Mouse (Mus musculus) layer of hippocampus, adult 9-11 months (tissue): ENCODE data around the gene Kctd8.
A peak's percentile ranks its signal among the peaks of the same experiment; 100 is the strongest.
"Not testable (repeated sequence)": the region's sequence is repeated elsewhere in the genome, so short reads cannot be mapped to it uniquely, and the experiment has no call there.

Experiments
- DNase-seq: peaks from one replicate; pipeline ENCODE4 v3.0.0; 2022

Kctd8 gene

DNA sequence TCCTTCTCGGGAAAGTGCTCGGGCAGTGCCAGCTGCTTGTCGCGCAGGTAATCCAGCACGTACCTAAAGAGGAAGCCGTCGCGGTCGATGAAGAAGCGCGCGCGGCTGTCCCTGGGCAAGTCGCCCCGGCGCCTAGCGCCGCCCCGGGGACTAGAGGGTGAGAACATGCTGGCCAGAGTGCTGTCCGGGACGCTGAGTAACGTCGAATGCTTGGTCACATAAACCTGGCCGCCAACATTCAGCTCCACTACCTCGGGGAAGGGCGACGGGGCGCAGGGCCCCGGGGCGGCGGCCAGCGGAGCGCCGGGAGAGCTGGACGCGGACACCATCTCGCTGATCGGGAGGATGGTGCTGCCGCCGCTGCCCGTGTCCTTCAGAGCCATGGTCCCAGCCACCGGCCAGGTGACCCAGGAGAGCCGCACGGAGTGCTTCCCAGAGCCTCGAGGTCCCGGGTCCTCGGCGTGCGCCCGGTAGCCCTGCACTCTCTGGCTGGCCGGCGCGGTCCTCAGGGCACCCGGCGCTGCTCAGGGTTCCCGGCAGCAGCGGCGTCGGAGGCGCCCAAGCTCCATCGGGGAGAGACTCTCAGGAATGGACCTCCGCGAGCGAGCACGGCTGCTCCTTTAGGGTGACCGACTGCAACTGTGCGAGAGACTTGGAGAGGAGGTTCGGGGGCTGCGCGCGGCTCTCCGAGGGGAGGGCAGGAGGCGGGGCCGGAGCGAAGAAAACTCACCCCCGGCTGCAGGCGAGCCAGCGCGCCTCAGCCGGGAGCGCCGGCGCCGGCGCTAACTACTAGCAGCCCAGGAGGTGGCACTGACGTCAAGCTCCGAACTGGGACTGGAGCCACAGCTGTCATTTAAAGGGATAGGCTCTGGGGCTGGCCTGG, at the start of gene Kctd8:
Kctd8 (minus strand) TSS at position 761 of the 883 bp plus-strand sequence.
- DNase-seq = peak; percentile 37

DNA sequence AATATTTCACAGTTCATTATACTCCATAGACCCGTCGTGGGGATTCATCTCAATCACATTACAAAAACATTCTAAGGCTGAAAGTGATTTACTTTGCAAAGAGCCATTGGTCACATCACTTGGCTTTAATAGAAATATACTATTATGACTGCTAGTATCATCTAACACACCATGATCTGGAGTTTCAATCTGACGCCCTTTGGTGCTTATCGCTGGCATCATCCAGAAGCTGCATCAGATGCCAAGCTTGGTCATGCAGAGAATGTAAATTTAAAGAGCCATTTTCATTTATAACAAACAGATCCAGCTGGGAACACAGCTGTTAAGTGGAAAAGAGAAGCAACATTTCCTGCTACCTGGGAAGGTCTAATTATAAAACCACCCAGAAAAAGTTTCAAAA, 37.6 kb upstream of the Kctd8 start:
- no peak for DNase-seq

DNA sequence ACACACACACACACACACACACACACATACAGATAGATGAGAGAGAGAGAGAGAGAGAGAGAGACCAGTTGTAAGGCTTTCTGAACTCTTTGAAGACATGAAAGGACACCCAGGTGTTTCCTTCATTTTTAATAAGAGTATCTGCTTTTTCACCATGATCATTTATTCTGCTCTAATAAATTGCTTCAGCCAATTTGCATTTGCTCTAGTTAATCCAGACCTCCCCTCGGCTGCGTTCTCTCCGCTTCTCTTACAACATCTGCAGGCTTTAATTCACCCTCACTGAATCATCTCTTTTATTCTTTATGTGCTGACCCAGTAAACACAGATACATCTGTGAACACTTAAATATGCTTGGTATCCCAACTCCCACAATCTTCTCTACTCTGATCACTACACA, 9.1 kb upstream of the Kctd8 start:
- DNase-seq = no peak

DNA sequence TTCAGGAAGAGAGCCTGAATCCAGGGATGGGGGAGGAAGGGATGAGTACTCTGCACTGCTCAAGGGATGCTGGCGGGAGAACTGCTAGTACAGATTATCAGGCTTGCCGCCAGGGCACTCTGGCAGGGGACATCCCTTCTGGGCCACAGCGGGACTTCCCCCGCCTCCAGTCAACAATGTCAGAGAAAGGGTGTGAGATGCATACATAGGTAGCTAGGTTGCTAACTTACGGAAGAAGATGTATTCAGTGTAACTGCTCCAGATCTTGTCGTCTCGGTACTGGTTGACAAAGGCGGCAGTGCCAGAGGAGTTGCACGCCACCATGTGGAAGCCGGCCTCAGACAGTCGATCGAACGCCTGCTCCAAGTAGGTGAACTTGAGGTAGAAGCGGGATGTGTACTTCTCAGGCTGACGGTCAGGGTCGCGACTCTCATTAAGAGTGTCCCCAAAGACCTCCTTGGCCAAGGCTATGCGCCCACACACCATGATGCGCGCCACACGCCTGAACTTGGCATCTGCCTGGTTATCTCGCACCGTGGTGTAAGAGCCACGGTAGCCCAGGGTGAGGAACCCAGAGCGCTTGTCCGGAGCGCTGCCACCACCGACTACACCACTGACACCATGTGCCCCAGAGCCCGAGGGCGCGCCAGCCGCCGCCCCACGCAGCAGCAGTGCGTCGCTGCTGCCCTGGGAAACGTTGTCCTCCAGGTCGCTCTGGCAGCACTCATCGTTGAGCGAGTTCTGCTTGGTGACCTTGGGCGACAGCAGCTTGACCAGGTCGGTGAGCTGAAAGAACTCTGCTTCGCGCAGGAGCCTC, 1.2 kb downstream of the Kctd8 start:
- DNase-seq = peak; percentile 19

DNA sequence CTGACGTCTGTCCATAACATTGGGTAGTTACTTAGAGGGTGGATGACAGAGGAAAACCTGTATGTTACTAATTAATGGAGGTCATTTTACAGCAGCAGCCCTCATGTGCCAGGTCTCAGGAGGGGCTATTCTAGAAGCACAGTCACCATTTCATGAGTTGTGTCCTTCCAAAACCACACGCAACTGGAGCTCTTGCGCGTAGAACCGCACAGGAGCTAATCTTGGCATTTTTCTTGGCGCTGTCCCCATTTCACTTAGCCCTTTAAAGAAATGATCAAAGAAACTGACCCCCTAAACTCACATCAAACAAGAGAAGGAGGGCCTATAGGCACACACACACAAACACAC, 1.9 kb downstream of the Kctd8 start:
- no peak for DNase-seq

DNA sequence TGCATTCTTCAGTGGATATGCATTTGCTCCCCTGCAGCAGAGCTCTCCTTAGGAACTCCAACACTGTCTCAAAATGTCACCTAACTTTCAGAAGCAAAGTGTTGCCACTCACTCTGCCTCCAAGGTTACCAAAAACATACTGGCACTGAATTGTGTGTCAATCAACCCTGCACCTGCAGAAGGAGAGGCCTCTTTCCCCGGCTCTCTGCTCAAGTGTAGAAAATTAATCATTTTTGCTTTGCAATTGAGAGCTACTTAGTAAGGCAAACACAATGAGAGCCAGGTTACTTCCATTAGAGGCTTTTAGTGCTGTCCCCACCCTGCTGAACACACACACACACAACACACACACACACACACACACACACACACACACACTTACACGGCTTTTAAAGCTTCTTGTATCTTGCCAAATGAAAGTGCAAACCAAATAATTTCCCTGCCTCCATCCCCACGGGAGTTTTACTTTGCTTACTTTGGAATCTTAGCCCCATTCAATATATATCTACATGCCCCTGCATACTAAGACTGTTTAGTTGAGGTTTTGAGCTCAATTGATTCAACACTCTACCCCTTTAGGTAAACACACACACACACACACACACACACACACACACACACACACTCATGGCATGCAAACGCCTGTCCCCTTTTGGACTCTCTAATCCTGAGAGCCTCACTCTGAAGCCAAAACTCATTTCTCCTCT, 2.4 kb downstream of the Kctd8 start:
- no peak for DNase-seq

DNA sequence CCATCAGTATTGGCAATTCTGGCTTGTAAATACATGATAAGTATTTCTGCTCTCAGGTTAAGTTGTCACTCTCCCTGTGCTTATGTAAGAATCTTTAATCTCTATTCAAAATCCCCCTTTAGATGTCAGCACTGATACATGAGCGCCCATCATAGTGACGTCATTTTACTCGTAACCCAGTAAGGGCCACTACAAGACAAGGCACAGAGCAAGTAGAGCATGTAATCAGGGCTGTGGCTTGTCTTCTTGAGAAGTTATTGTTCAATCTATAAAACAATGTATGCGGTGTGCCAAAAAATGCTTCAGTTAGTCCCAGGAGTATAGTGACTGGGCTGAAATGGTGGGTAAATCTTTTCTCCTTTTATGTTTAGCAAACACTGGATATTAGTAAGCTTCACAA, 13.9 kb downstream of the Kctd8 start:
- no peak for DNase-seq

DNA sequence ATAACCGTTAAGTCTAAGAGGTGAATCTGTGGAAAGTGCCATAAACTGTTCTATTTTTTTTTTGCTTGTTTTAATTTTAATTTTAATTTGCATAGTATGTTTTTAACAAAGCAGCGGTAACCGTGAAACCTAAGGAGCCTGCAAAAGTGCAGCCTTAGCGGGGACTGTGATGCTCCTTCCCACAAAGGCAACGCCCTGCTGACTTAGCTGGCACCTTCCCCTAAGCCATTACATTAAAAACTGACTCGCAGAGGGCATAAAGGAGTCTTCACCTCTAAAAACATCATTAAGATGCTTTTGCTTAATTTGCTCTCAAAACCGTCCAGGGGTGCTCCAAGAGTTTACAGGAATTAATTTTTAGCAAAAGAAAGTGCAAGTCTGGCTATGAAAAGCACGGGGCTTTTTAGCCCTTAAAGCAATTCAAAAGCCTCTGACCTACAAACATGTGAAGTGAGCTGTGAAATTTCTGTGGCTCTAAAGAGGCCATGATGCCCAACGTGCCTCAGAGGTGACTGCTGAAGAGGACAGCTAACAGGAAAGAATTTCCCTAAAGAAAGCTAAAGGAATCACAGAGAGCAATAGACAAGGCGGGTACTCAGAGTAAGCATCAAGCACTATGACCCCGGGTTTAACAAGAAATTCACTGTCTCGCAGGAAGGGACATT, 16.8 kb downstream of the Kctd8 start:
- DNase-seq = no peak

DNA sequence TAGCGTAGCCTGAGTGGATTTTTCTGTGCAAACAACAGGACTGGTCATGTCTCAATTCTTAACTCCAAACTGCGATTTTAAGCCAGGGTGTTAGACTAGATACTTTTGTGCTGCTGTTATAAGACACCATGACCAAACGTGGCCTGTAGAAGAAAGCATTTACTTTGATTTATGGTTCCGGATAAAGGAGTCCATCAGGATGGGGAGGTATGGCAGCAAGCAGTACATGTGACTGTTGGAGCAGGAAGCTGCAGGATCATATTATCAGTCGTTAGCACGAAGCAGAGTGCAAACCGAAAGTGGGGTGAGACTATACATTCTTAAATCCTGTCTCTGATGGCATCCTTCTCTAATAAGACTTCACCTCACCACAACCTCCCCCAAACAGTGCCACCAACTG, 28.9 kb downstream of the Kctd8 start:
- DNase-seq = no peak

DNA sequence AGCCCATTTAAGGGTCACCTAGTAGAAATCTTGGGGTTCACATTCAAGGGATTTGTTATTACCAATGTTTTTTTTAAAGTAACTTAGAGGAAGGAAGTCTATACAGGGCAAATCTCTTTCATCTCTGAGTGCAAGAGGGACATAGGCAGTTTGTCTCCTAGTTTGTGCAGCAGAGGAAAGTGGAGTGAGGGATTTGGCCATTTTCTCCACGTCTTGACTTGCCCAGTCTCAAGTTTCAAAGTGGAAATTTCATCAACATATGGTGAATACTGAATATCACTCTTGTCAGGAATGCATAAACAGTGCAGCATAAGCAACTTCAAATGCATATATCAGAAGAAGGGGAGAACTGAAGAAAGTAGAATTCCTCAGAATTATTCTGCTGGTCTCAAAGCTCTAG, 39.8 kb downstream of the Kctd8 start:
- DNase-seq = no peak

DNA sequence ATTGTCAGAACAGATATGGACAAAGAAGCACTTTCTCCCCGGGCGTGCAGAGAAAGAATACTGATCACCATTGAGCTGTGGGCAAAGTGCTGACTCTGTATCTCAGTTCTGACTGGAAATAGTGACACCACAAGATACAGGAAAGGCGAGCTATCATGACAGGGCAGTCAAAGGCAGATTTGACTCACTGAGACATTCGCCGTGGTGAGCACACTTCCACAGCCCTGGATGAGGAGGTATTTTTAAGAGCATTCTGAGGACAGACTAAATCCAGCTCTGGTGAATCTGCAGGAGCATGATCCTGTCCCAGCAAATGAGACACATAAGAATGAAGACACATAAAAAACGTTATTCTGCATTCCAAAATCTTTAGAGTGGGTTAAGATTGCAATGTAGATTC, 49.1 kb downstream of the Kctd8 start:
- DNase-seq = no peak

DNA sequence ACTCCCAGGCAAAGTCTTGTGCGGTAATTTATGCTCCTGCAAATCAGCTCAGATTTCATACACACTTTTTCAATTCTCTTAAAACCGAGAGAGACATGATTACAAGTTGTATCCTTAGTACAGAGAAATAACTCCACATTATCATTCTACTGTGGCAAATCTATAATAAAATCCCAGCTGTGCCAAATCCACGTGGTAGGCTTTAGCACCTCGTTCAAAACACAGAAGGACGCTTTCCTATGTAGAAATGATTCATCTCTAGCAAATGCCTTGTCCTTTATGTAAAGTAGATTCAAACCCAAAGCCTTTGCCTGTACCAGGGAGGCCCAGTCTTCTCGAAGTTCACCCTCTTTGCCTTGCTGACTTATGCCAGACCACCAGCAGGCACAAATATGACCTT, 57.1 kb downstream of the Kctd8 start:
- DNase-seq = peak; percentile 4

DNA sequence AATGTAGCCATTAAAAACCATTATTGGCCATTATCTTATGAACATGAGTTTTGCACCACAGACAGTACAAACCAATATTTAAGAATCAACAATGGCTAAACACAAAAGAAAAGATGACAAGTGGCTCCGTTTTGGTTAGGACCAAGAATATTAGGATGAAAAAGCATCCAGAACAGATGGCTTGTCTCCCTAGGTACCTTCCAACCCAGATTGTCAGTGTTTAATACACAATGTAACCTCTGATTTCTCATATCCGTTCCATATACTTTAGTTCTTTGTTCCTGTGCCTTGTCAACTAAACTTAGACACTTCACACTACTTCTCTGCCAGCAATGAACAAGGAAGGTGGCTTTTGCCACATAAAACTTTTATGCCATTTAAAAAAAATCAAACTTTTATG, 89.1 kb downstream of the Kctd8 start:
- DNase-seq = no peak

DNA sequence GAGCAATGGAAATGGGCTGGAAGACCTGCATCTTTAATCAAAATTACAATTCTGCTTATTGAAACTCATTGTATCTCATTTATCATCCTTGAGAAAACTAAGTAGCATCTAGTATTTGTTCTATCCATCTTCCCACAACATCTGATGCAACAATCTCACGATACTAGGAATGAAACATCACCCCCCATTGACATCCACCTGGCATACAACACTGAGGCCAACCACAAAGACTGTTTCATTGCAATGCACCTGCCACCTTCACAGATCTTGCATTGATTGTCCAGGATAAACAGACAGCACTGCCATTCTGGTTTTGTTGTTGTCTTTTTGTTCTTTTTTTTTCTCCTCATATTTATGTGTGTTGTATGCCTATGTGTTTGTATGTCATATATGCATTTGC, 99.5 kb downstream of the Kctd8 start:
- no peak for DNase-seq

DNA sequence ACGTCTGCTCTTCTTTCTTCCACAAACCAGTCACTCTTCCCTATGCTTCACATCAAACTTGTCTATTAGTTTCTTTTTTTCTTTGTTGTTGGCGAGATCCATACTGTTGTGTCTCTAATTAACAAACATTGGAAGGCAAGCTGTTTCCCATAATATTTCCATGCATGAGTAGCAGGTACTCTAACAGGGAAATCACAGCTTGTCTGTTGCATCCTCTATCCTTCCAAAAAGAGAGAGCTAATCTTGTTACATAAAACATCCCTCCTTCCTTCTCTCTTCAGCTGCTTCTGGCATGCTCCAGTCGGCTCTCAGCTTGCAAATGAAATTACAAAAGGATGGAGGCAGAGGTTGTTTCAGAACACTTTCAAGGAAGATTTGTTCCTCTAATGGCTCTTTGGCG, 107.9 kb downstream of the Kctd8 start:
- DNase-seq = no peak

DNA sequence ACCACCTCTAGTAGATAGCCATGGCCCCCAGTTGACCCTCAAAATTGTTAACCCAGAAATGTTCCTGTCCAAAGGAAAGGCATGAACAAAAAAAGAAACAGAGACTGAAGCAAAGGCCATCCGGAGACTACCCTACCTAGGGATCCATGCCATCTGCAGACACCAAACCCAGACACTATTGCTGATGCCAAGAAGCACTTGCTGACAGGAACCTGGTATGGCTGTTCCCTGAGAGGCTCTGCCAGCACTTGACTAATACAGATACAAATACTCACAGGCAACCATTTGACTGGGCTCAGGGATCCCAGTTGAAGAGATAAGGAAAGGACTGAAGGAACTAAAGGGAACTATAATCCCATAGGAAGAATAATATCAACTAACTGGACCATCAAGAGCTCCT, 109.8 kb downstream of the Kctd8 start:
- not testable (repeated sequence) for DNase-seq

DNA sequence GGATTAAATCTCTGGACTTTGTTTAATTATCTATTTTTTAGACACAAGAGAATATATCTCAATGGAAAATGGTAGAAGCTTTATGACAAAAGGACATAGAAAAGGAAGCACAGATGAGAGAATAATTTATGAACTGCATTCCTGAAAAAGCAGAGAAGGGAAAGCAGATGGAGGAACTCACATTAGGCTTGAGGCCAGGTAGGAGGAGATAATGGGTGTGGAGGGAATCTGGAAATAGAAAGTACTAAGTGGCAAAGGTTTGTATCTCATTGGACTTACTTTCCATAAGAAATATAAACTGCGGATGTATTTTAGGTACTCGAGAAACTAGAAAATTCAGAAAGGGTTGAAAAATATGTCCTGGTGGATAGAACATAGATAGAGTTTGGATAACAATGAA, 114.3 kb downstream of the Kctd8 start:
- DNase-seq = no peak

DNA sequence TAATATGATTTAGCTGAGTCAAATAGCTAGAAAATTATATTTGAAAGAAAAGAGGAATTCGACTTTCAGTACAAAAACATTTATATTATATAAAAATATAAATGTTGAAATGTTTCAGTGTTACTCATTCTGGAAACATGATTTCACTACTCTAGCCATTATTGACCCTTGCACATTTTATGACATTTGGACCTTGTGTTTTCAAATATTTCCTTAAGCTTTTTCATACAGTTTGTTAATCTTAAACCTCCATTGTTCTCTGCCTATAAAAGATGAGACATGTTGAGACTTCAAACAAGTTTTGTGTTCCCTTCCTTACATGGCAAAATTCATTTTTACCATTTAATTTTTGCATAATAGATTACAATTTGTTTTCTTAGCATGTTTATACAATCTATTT, 118.9 kb downstream of the Kctd8 start:
- no peak for DNase-seq

DNA sequence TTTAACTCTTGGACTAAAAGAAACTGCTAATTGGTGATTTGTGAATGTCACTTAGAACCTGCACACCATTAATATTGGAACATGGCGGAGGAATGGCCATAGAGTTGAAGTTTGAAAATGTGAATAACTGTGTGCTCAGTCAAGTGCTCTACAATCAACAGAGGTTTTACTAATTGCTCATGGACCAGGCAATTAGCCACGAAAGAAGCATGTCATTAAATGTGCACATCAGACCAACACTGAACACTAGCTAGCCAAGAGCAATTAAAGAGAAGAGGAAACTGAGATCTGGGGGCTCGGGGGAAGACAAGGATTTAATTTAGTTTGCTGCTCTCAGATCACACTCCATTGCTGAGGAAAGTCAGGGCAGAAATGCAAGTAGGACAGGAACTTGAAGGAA, 126.3 kb downstream of the Kctd8 start:
- no peak for DNase-seq

DNA sequence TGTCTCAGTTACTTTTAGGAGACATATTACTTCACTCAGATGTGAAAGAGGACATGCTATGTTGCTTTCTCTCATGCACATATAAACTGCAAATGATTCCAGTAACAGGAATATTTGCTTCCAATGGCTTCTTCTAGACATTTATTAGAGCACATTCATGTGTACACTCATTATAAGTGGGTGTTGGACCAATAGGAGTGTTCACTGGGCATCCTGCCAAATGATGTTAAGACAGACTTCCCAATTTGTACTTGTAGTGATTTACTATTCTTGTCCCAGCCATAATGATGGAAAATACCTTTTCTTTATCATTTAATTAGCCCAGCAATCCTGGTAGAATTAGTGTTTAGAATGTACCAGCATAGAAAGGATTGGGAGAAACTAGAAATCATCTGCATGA, 132.1 kb downstream of the Kctd8 start:
- DNase-seq = no peak

DNA sequence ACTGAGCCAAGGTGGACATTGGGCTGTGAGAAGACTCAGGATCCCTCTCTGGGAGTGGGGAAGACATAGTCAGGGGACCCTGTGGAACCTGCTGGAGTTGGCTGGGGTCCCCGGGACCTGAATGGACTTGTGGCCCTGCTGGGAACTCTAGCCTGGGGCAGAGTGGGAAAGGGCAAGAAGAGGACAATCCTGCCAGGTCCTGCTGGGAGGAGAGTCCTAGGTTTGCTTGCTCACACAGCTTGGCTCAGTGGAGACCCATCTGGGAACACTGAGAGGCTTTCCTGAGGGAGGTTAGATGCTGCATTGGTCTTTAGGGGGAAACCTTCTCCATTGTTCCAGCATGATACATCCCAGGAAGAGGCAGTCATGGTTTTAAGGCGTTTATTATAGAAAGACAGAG, 133.8 kb downstream of the Kctd8 start:
- no peak for DNase-seq

DNA sequence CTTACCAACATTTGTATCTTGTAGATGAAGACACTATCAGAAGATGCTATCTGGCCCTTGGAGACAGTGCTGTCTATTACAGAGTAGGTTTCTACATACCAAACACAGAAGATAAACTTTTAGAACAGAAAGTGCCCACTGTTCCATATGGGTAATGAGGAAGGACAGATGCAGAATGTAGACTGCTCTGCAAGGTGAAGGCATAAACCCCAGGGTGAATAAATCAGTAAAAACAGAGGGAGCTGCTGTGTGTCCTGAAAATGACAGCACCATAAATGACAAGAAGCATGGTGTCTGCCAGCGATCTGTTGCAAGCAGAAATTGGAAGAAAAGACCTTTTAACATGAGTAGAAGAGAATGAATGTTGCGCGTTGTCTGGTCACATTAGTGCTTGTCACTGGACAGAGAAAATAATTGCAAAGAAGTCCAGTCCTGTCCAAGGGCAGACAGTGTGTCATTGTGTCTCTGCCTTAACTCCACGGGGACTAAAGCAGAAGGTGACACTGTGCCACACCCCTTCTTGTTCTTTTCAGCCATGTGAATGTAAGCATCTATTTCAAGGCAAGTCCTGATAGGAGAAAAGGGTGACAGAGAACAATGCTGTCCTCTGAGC, 181.5 kb downstream of the Kctd8 start:
- no peak for DNase-seq

DNA sequence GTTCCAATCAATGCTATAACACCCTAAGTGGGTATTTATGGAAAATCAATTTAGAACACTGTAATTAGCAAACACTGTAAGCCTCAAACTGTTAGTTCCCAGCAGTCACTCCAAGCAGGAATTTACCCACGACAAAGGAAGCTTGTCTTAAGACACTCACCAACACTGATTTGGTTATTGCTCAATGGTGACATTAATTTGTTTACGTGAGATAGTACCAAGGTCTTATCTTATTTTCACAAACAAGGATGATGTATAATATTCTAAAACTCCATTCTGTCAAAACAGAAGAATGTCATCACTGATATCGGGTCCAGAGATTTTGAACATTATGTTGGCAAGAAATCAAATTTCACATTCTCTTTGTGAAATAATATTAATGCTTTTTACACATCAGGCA, 185.0 kb downstream of the Kctd8 start:
- DNase-seq = no peak
